Mouse (Mus musculus) liver, adult 2 months (tissue): Measurements from ENCODE around the gene Sept5. TPM values are rescaled to one million over a fixed set of nuclear protein-coding genes. Genes with fewer than 3 reads are reported as not detected.

Experiments used
- DNase-seq: peaks from one replicate; pipeline ENCODE4 v3.0.0-alpha.2; 2011; ENCODE audit warnings: low read depth, low spot score; ENCODE audit errors: extremely low read depth
- H3K27ac ChIP-seq: fragments of 200-500 bp; replicated peaks from 2 replicates; pipeline ENCODE4 v1.5.1; 2012; ENCODE audit warnings: low read depth, mild to moderate bottlenecking, control low read depth, inconsistent platforms, low read length; ENCODE audit not compliant: insufficient read depth
- H3K27me3 ChIP-seq: fragments of 200-500 bp; 2 replicates; pipeline ENCODE4 v1.6.1; 2012; ENCODE audit warnings: mild to moderate bottlenecking, moderate library complexity, low read length, inconsistent platforms; ENCODE audit not compliant: control insufficient read depth, insufficient read depth
- H3K36me3 ChIP-seq: fragments of 200-500 bp; 2 replicates; pipeline ENCODE4 v1.6.1; 2012; ENCODE audit warnings: low read length, inconsistent platforms; ENCODE audit not compliant: control insufficient read depth, insufficient read depth
- H3K4me1 ChIP-seq: fragments of 200-500 bp; 2 replicates; pipeline ENCODE4 v1.6.1; 2011; ENCODE audit warnings: low read length; ENCODE audit not compliant: control insufficient read depth, insufficient read depth
- H3K4me3 ChIP-seq: fragments of 200-500 bp; 2 replicates; pipeline ENCODE4 v1.5.1; 2011; ENCODE audit warnings: low read depth, mild to moderate bottlenecking, control low read depth, low read length, moderate library complexity; ENCODE audit not compliant: insufficient read depth
- H3K79me2 ChIP-seq: fragments of 200-500 bp; 2 replicates; pipeline ENCODE4 v1.6.1; 2012; ENCODE audit warnings: inconsistent platforms, mild to moderate bottlenecking, low read length, moderate library complexity; ENCODE audit not compliant: control insufficient read depth, insufficient read depth
- H3K9ac ChIP-seq: fragments of 200-500 bp; 2 replicates; pipeline ENCODE4 v1.6.1; 2012; ENCODE audit warnings: low read depth, mild to moderate bottlenecking, control low read depth, inconsistent platforms, low read length
- CTCF ChIP-seq: fragments of 200-500 bp; IDR thresholded peaks from 2 replicates; pipeline ENCODE4 v1.5.1; 2011; ENCODE audit warnings: low read depth, low read length, control low read depth
- POLR2A ChIP-seq: fragments of 200-500 bp; IDR thresholded peaks from 2 replicates; pipeline ENCODE4 v1.6.1; 2011; ENCODE audit warnings: low read length, control low read depth; ENCODE audit not compliant: insufficient read depth; ENCODE audit errors: extremely low read depth
- WGBS: fragments of 180-500 bp; shearing (Covaris S2); methylation state at CpG from one replicate; pipeline ENCODE4 v1.1.7; 2018; 5-methylcytosine and 5-hydroxymethylcytosine counted together
- polyA plus RNA-seq: library from polyadenylated mRNA; depleted of rRNA; stranded (reverse); fragments of >200 nt; gene quantifications from 2 replicates; pipeline ENCODE4 v1.2.3, GENCODE M21; 2012
- total RNA-seq: library from RNA; depleted of rRNA; stranded (reverse); fragments of >200 nt; gene quantifications from 2 replicates; pipeline ENCODE4 v1.2.3, GENCODE M21; 2014

Gene Sept5
- total and polyA plus RNA-seq, 2 experiments: 0.18 to 0.87 TPM

DNA sequence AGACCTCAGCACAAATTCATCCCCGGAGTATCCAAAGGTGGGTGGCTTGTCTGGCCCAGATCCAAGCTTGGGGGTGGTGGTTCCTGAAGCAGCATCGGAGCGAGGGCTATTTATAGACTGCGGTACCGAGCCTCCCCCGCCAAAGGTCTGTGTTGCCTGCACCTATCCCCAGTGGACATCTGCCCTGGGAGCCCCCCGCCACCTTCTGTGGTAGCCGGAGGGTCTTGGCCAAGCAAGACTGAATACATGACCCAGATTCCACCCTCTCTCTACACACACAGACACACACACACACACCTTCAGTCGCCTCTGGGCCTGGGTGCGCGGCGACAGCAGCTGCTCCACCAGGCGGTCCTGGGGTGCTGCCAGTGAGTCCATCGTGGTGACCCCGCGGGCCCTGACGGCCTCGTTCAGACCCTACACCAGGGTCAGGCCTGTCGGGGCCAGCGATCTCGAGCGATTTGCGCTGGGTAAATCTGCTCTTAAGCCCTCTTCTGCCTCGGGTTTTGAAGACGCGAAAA, 3.9 kb downstream of the Sept5 start:
- 21% methylated on average over 26 of the region's 26 CpGs for WGBS
- no peak overlapping the region for H3K27ac ChIP-seq
- H3K36me3 ChIP-seq: no peaks in the 10 kb centered on the region
- H3K27me3 ChIP-seq: peaks cover 21% of the 10 kb centered on the region
- peak overlapping the region; percentile 52 for H3K9ac ChIP-seq
- peaks cover 2% of the 10 kb centered on the region for H3K4me1 ChIP-seq
- DNase-seq: no peak
- TF ChIP-seq CTCF: no peak
- peak overlapping the region; percentile 43; the same call in 1 of the 2 replicates for H3K4me3 ChIP-seq
- H3K79me2 ChIP-seq: no peaks in the 10 kb centered on the region

DNA sequence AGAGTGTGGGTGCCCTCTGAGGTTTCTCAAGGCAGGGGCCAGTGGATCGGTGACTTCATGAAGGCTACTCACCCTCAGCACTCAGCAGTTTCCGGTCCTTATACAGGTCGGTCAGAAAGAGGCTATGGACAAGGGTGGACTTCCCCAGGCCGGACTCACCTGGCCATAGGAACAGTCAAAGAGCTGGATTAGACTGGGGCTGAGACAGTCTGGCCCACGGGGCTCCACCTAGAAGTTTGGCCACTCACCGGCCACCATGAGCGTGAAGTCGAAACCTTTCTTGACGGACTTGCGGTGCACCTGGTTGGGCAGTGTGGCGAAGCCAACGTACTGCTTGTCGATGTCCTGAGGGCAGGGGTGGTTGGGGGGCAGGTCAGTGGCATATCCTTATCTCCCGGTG, 4.7 kb downstream of the Sept5 start:
- TF ChIP-seq CTCF (no peak), POLR2A (no peak)
- no peaks in the 10 kb centered on the region for H3K79me2 ChIP-seq
- H3K36me3 ChIP-seq: no peaks in the 10 kb centered on the region
- WGBS: 74% methylated on average over 14 of the region's 14 CpGs
- peaks cover 23% of the 10 kb centered on the region for H3K27me3 ChIP-seq
- H3K27ac ChIP-seq: no peak overlapping the region
- no peak for DNase-seq
- H3K4me1 ChIP-seq: peaks cover 2% of the 10 kb centered on the region
- no peak overlapping the region for H3K4me3 ChIP-seq
- no peak overlapping the region for H3K9ac ChIP-seq

DNA sequence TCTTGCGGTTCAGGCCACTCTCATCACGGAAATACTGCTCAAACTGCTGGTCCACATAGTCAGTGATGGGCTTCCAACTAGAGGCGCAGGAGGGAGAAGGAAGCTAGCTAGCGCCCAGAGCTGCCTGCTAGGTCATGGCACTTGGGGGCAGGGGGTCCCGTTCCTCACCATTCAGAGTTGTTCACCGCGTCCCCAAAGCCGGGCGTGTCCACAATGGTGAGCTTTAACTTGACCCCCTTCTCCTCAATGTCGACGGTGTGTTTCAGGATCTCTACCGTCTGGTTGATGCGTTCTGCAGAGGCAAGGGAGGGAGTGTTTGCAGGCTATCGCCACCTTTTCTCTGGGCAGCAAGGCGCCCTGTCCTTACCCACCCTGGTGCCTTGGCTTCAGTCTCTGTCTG, 5.1 kb downstream of the Sept5 start:
- H3K79me2 ChIP-seq: no peaks in the 10 kb centered on the region
- no peak overlapping the region for H3K27ac ChIP-seq
- H3K4me3 ChIP-seq: no peak overlapping the region
- 71% methylated on average over 15 of the region's 15 CpGs for WGBS
- TF ChIP-seq POLR2A: no peak
- no peak overlapping the region for H3K9ac ChIP-seq
- H3K4me1 ChIP-seq: peaks cover 2% of the 10 kb centered on the region
- DNase-seq: no peak
- H3K36me3 ChIP-seq: no peaks in the 10 kb centered on the region
- peaks cover 23% of the 10 kb centered on the region for H3K27me3 ChIP-seq

DNA sequence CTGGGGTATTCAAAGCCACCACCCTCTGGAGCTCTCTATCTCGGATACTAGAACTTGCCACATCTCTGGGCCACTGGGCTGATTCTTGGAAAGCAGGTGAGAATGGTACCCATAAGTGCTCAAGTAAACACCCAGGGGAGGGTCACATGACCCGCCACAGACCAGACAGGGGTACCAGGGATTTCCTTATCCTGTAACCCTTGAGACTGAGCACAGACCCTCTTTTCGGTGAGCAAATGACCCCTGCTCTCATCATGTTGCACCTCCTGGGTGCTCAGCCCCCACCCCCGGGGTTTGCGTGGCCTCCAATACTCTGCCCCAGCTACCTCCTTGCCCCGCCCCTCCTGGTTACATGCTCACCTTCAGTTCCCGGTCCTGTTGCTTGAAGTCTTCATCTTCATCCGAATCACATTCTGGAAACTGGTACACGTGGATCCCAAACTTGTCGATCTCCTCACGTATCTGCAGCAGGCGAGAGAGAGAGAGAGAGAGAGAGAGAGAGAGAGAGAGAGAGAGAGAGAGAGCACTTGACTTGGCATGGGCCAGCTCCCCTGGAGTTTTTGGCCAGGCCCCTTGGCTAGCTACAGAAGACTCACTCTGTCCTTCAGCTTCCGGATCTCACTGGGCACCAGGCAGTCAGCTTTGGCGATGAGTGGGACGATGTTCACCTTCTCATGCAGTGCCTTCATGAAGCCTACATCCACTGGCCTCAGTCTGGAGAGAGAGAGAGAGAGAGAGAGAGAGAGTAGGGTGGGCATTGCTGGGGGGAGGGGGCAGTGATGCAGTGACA, 5.8 kb downstream of the Sept5 start:
- Histone ChIP-seq H3K9ac (no peak overlapping the region), H3K27me3 (peaks cover 23% of the 10 kb centered on the region), H3K79me2 (no peaks in the 10 kb centered on the region), H3K4me3 (no peak overlapping the region), H3K27ac (no peak overlapping the region), H3K4me1 (peaks cover 2% of the 10 kb centered on the region), H3K36me3 (no peaks in the 10 kb centered on the region)
- no peak for DNase-seq
- TF ChIP-seq POLR2A: no peak
- no peak for TF ChIP-seq CTCF
- 78% methylated on average over 15 of the region's 15 CpGs for WGBS

DNA sequence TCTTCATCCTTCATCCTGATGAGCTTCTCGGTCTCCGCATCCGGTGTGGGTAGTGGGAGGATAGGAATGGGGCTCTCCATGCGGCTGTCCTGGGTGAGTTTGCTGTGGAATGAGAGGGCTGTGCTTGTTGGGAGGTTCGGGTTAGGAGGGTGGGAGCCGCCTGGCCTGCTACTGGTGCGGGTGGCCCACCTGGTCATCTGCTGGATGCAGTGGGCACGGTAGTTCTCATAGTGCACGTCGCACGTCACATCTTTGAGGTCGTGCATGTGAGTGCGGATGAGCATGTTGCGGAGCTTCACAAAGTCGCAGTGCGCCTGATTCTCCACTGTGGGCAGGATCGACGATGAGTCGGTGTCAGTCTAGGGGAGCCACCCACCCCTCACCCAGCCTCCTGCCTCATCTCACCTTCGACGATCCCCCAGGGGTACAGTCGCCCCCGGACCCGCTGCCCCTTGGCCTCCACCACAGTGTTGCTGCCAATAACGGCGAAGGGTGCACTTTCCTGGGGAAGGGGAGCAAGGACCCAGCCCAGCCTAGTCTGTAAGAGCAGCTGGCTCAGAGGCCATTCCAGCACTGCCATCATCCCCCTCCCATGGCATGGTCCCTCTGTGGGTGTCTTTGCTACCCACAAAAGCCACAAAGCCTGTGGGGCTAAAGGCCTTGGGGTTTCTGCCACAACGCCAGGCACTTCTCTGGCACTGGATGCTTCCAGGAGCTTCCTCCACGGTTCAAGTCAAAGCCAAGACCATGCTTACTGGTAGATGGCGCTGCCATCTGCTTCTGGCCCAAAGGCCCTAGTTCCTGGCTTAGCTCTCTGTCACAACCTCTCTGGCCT, 6.6 kb downstream of the Sept5 start:
- no peak for DNase-seq
- Histone ChIP-seq H3K27ac (no peak overlapping the region), H3K9ac (no peak overlapping the region), H3K79me2 (no peaks in the 10 kb centered on the region), H3K36me3 (no peaks in the 10 kb centered on the region), H3K27me3 (peaks cover 23% of the 10 kb centered on the region), H3K4me3 (no peak overlapping the region), H3K4me1 (peaks cover 2% of the 10 kb centered on the region)
- TF ChIP-seq POLR2A (no peak), CTCF (no peak)
- WGBS: 67% methylated on average over 29 of the region's 29 CpGs

DNA sequence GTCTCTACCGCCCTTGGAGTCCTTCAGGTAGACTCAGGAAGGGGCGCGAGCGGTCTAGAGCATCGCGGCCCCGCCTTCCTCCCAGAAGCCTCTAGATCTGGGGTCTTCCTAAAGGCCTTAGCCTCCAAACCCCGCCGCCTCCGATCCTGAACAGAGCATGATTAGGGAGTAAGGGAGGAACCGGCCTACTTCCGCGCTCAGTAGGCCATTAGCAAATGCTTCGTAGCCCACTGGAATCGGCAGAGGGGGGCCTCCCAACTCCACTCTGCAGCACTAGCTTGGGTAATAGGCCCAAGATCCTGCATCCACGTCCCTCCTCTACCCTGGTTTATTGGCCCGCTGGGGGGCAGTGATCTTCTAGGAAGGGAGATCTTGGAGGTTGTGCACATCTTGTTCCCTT, 7.7 kb downstream of the Sept5 start, which contains the start of gene Gp1bb:
Gene Gp1bb, minus strand, starts transcription at position 385 of the 400 bp plus-strand sequence.
- no peak within 1 kb of the TSS for H3K9ac ChIP-seq
- H3K4me3 ChIP-seq: no peak within 1 kb of the TSS
- peaks cover 23% of the 10 kb centered on the region for H3K27me3 ChIP-seq
- TF ChIP-seq POLR2A (no peak), CTCF (no peak)
- H3K4me1 ChIP-seq: peaks cover 5% of the 10 kb centered on the region
- no peaks in the 10 kb centered on the region for H3K79me2 ChIP-seq
- no peaks in the 10 kb centered on the region for H3K36me3 ChIP-seq
- DNase-seq: no peak
- H3K27ac ChIP-seq: no peak within 1 kb of the TSS
- WGBS: 35% methylated on average over 17 of the region's 17 CpGs
